Mouse (Mus musculus) frontal cortex, postnatal 36 days (tissue): ENCODE results near the gene Corin.

Experiments used
- DNase-seq, 2 experiments: peaks; one replicate each; pipeline ENCODE4 v3.0.0; 2022; ENCODE audit warnings: low spot score in 2 of 2

The Corin gene

GRCm38 (mm10) chr5:72443007-72443406, 61.3 kb downstream of the Corin start:
- no peak for DNase-seq

- DNase-seq: no peak
These were observed 63.1 kb downstream of the Corin start for GRCm38 (mm10) chr5:72441181-72441580.

- DNase-seq: no peak
These were observed 69.2 kb downstream of the Corin start for GRCm38 (mm10) chr5:72435085-72435484.

- DNase-seq: peak in 1 of 2 experiments; percentile 31
These were observed 72.4 kb downstream of the Corin start for GRCm38 (mm10) chr5:72431856-72432255.

GRCm38 (mm10) chr5:72427556-72427955, 76.7 kb downstream of the Corin start:
- DNase-seq: no peak

GRCm38 (mm10) chr5:72425342-72426010, 78.8 kb downstream of the Corin start:
- no peak for DNase-seq

GRCm38 (mm10) chr5:72411874-72412329, 92.4 kb downstream of the Corin start:
- DNase-seq: no peak

- DNase-seq: no peak
These were observed 93.4 kb downstream of the Corin start for GRCm38 (mm10) chr5:72410841-72411240.

GRCm38 (mm10) chr5:72403376-72403775, 100.9 kb downstream of the Corin start:
- DNase-seq: peak; percentile 22 to 40

- DNase-seq: no peak
These were observed 101.4 kb downstream of the Corin start for GRCm38 (mm10) chr5:72402913-72403312.

- no peak for DNase-seq
These were observed 102.5 kb downstream of the Corin start for GRCm38 (mm10) chr5:72401778-72402177.

- no peak for DNase-seq
These were observed 103.0 kb downstream of the Corin start for GRCm38 (mm10) chr5:72401251-72401650.

GRCm38 (mm10) chr5:72382148-72382547, 122.1 kb downstream of the Corin start:
- no peak for DNase-seq

GRCm38 (mm10) chr5:72380616-72381015, 123.7 kb downstream of the Corin start:
- DNase-seq: no peak

- DNase-seq: no peak
These were observed 136.3 kb downstream of the Corin start for GRCm38 (mm10) chr5:72368004-72368403.

- no peak for DNase-seq
These were observed 138.5 kb downstream of the Corin start for GRCm38 (mm10) chr5:72365801-72366200.

- no peak for DNase-seq
These were observed 140.4 kb downstream of the Corin start for GRCm38 (mm10) chr5:72363838-72364237.

GRCm38 (mm10) chr5:72353746-72354145, 150.5 kb downstream of the Corin start:
- DNase-seq: no peak

GRCm38 (mm10) chr5:72350081-72350758, 154.1 kb downstream of the Corin start:
- peak; percentile 43 to 68 for DNase-seq

- DNase-seq: no peak
These were observed 155.7 kb downstream of the Corin start for GRCm38 (mm10) chr5:72348591-72348990.

- DNase-seq: no peak
These were observed 168.4 kb downstream of the Corin start for GRCm38 (mm10) chr5:72335873-72336272.

- DNase-seq: peak; percentile 6 to 18
These were observed 171.4 kb downstream of the Corin start for GRCm38 (mm10) chr5:72332901-72333300.

GRCm38 (mm10) chr5:72331217-72331616, 173.1 kb downstream of the Corin start:
- no peak for DNase-seq
